Mouse (Mus musculus): ENCODE results near the gene Mug2.
"Not testable (repeated sequence)": the region's sequence is repeated elsewhere in the genome, so short reads cannot be mapped to it uniquely, and the experiment has no call there.

Mug2 gene

GRCm38 (mm10) chr6:122006461-122006860 lies at the start of gene Mug2:
Mug2 (plus strand) TSS chr6:122006761.
- DNase-seq (ENCODE audit: low spot score): not testable (repeated sequence)

GRCm38 (mm10) chr6:121957803-121958349 lies 48.7 kb upstream of the Mug2 start:
- not testable (repeated sequence) for DNase-seq (ENCODE audit: low spot score)

DNA sequence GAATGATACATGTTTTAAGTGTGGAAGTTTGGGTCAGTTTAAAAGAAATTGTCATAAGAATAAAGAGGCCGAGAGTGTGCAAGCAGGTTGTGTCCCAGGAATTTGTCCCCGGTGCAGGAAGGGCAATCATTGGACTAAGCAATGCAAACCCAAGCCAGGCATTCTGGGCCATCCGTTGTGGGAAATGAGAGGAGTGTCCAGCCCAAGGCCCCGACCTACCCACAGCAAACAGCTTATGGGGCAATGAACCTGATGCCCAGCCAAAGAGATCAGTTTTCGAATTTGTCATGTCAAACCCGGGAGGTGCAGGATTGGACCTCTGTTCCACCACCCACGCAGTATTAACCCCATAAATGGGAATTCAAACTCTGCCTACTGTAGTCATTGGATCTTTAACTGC lies 30.9 kb upstream of the Mug2 start:
- no peak for DNase-seq (ENCODE audit: low spot score)

- DNase-seq (ENCODE audit: low spot score): no peak
Measured at GRCm38 (mm10) chr6:122100904-122101303, 94.3 kb downstream of the Mug2 start.

DNA sequence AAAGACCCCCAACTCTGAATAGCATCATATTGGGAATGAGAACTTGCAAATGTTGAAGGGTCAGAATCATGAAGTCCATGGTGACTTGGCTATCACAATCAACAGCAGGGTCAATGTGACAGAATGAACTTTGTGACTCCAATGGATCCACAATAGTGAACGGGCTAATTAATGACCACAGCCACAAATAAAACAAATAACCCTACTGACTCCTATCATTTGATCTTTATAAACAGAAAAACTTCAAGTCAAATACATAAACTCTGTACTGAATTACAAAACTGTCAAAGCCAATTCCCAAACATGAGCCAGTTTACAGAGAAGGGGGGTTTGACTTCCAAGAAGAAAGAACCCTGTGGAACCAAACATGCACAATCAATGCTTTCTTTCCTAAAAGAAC lies 95.1 kb downstream of the Mug2 start:
- DNase-seq (ENCODE audit: low spot score): no peak

DNA sequence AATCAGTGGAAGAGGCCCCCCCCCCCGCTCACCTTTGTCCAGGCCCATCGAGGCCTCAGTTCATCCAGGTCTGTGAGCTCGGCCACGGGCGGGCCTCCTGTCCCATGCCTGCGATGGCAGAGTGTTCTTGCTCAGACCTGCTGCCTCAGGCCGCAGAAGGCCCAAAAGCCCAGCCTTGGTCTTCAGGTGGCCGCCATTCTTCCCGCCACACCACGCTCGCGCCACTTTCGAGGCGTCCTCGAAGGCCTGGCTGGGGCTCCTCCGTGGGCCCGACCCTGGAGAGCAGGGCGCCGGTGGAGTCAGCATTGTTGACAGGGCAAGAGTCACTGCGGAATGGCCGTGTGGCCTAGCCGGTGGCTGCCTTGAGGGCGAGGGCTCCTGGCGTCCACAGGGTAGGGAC lies 110.4 kb downstream of the Mug2 start:
- DNase-seq (ENCODE audit: low spot score): no peak

DNA sequence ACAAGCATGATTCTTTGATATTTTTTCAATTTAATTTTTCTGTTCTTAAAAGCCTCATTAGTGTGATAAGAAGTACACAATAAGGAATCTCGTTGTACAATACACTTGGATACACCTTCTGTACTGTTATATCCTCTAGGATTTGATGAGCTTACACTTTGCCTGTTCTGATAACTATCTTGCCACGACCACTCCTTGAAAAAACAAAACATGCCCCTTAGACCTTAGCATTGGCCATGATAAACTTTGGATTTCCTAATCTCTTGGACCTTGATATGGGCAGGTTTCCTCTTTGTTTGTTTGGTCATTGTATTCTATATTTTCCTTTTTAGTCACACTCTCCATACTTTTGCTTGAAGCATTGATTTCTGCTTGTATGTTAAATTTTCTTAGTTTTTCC lies 123.0 kb downstream of the Mug2 start:
- no peak for DNase-seq (ENCODE audit: low spot score)
